In genomic region chr2:18997387-18997971, GRCm38 (mm10) we compare ENCODE assay signal across 8 mouse cellular contexts. TPM values are rescaled to one million over a fixed set of nuclear protein-coding genes. Genes with fewer than 3 reads are reported as not detected.
DNase-seq lines count a peak whose midpoint lies in the region; ATAC-seq and TF ChIP-seq lines count a peak whose summit lies in the region.

No protein-coding gene starts in this region.

- H3K27me3 ChIP-seq in heart, adult 2 months (ENCODE audit: control insufficient read depth, insufficient read depth, low read length): no peaks in the 10 kb centered on the region
- H3K27me3 ChIP-seq in hindbrain, embryonic 15.5 days: no peaks in the 10 kb centered on the region
- peaks cover 13% of the 10 kb centered on the region for H3K27me3 ChIP-seq in limb, embryonic 10.5 days (ENCODE audit: low read depth, poor library complexity, severe bottlenecking)
- peaks cover 8% of the 10 kb centered on the region for H3K27me3 ChIP-seq in midbrain, embryonic 12.5 days
- no peaks in the 10 kb centered on the region for H3K27me3 ChIP-seq in spleen, adult 2 months (ENCODE audit: control insufficient read depth, insufficient read depth, low read length)

- H3K9me3 ChIP-seq in hindbrain, embryonic 15.5 days: no peaks in the 10 kb centered on the region
- H3K9me3 ChIP-seq in limb, embryonic 10.5 days (replicated peaks): no peaks in the 10 kb centered on the region
- no peaks in the 10 kb centered on the region for H3K9me3 ChIP-seq in midbrain, embryonic 12.5 days

- no peak for TF ChIP-seq EP300 in heart, adult 2 months (IDR thresholded peaks at IDR 0.05; ENCODE audit: insufficient read depth, low read depth, low read length)

- H3K27ac ChIP-seq in heart, adult 2 months: peak overlapping the region; percentile 87
- peak overlapping the region; percentile 88 for H3K27ac ChIP-seq in hindbrain, embryonic 15.5 days (replicated peaks)
- peak overlapping the region; percentile 89 for H3K27ac ChIP-seq in limb, embryonic 10.5 days
- peak overlapping the region; percentile 94 for H3K27ac ChIP-seq in midbrain, embryonic 12.5 days (replicated peaks)
- peak overlapping the region; percentile 97 for H3K27ac ChIP-seq in spleen, adult 2 months (ENCODE audit: insufficient read depth, low read length)

- DNase-seq in heart, adult 2 months: peak in 1 of 2 experiments; percentile 77
- DNase-seq in heart, postnatal 36 days: no peak
- peak; percentile 77 for DNase-seq in brain, embryonic 14.5 days (ENCODE audit: low read depth)
- DNase-seq in forelimb bud, embryonic 11.5 days (ENCODE audit: low read depth, low spot score): peak; percentile 40
- peak; percentile 78 for DNase-seq in limb, embryonic 10.5 days (ENCODE audit: low spot score)
- DNase-seq in spleen, adult 2 months (ENCODE audit: low read depth in 1 of 2, low spot score in 2 of 2): peak in 1 of 2 experiments; percentile 40

- H3K79me2 ChIP-seq in heart, adult 2 months (replicated peaks; ENCODE audit: control insufficient read depth, insufficient read depth, low read length): no peaks in the 10 kb centered on the region

- H3K36me3 ChIP-seq in heart, adult 2 months (ENCODE audit: control insufficient read depth, insufficient read depth, low read length): no peaks in the 10 kb centered on the region
- no peaks in the 10 kb centered on the region for H3K36me3 ChIP-seq in hindbrain, embryonic 15.5 days
- no peaks in the 10 kb centered on the region for H3K36me3 ChIP-seq in limb, embryonic 10.5 days
- H3K36me3 ChIP-seq in midbrain, embryonic 12.5 days: no peaks in the 10 kb centered on the region
- H3K36me3 ChIP-seq in spleen, adult 2 months (ENCODE audit: control insufficient read depth, insufficient read depth, low read length): no peaks in the 10 kb centered on the region

- no peak for TF ChIP-seq CTCF in heart, adult 2 months (IDR thresholded peaks at IDR 0.05)
- no peak for TF ChIP-seq CTCF in brain, embryonic 14.5 days (IDR thresholded peaks at IDR 0.05; ENCODE audit: borderline replicate concordance, extremely low read depth, insufficient read depth, insufficient read length)
- no peak for TF ChIP-seq CTCF in spleen, adult 2 months (IDR thresholded peaks at IDR 0.05; ENCODE audit: extremely low read depth, insufficient read depth, insufficient read length, insufficient replicate concordance)

- H3K4me3 ChIP-seq in heart, adult 2 months: peak overlapping the region; percentile 74
- peak overlapping the region; percentile 79 for H3K4me3 ChIP-seq in hindbrain, embryonic 15.5 days
- peak overlapping the region; percentile 72 for H3K4me3 ChIP-seq in limb, embryonic 10.5 days
- H3K4me3 ChIP-seq in midbrain, embryonic 12.5 days: peak overlapping the region; percentile 77
- peak overlapping the region; percentile 88 for H3K4me3 ChIP-seq in spleen, adult 2 months (ENCODE audit: extremely low read depth, insufficient read depth, insufficient read length)

- 1% methylated on average over 46 of the region's 46 CpGs for WGBS in heart, adult 2 months
- WGBS in hindbrain, embryonic 15.5 days: under 1% methylated on average over 43 of the region's 46 CpGs
- WGBS in limb, embryonic 10.5 days: under 1% methylated on average over 46 of the region's 46 CpGs
- WGBS in midbrain, embryonic 12.5 days: under 1% methylated on average over 46 of the region's 46 CpGs
- under 1% methylated on average over 46 of the region's 46 CpGs for WGBS in spleen, adult 2 months

- ATAC-seq in hindbrain, embryonic 15.5 days (ENCODE audit: low FRiP score, low read depth): peak; percentile 77
- peak; percentile 75 for ATAC-seq in midbrain, embryonic 12.5 days (ENCODE audit: low FRiP score, low read depth)

- peak overlapping the region; percentile 88 for H3K9ac ChIP-seq in heart, adult 2 months (ENCODE audit: low read depth, low read length)
- peak overlapping the region; percentile 57 for H3K9ac ChIP-seq in hindbrain, embryonic 15.5 days
- H3K9ac ChIP-seq in midbrain, embryonic 12.5 days (replicated peaks): peak overlapping the region; percentile 82

- peak overlapping the region; percentile 97 for H3K4me2 ChIP-seq in hindbrain, embryonic 15.5 days
- peak overlapping the region; percentile 97 for H3K4me2 ChIP-seq in midbrain, embryonic 12.5 days (replicated peaks)

- H3K4me1 ChIP-seq in heart, adult 2 months (ENCODE audit: control insufficient read depth, insufficient read depth, low read length): peaks cover 4% of the 10 kb centered on the region
- peaks cover 14% of the 10 kb centered on the region for H3K4me1 ChIP-seq in hindbrain, embryonic 15.5 days (replicated peaks)
- H3K4me1 ChIP-seq in limb, embryonic 10.5 days: peaks cover 57% of the 10 kb centered on the region
- H3K4me1 ChIP-seq in midbrain, embryonic 12.5 days: peaks cover 22% of the 10 kb centered on the region
- peaks cover 2% of the 10 kb centered on the region; the same call in 1 of the 2 replicates for H3K4me1 ChIP-seq in spleen, adult 2 months (ENCODE audit: control insufficient read depth, insufficient read depth, insufficient read length)

- intact Hi-C loops in heart, adult 2 months (cut with DNase I): loop anchor here (1.0 to 10.0 kb wide), 8 partner anchors 55 to 943 kb away; partner anchors contain the start of genes Bmi1, Mllt10 and Spag6
- intact Hi-C loops in heart, postnatal 36 days (cut with DNase I): loop anchor here (5.0 to 10.0 kb wide), 7 partner anchors 60 to 303 kb away; partner anchors contain the start of gene Spag6

- no peak for TF ChIP-seq POLR2A in heart, adult 2 months (IDR thresholded peaks at IDR 0.05; ENCODE audit: insufficient read depth, low read depth, low read length)
- TF ChIP-seq POLR2A in brain, embryonic 14.5 days (IDR thresholded peaks at IDR 0.05; ENCODE audit: borderline replicate concordance, extremely low read depth, insufficient read depth, insufficient read length, poor library complexity, severe bottlenecking): no peak
- no peak for TF ChIP-seq POLR2A in spleen, adult 2 months (IDR thresholded peaks at IDR 0.05; ENCODE audit: low read depth, low read length)

RNA-seq across cellular contexts. Expression of gene Pip4k2a, which starts 0.4 kb away (rescaled TPM):
- total RNA-seq in heart, adult 2 months (2021): 1 to 10 TPM; 6.5 to 7.6 TPM
- polyA plus RNA-seq in heart, adult 2 months (2012; rRNA removed): 4.3 and 6.3 TPM in 2 replicates
- total RNA-seq in heart, postnatal 36 days (2021): 1 to 10 TPM; 8.0 to 8.6 TPM
- polyA plus RNA-seq in brain, embryonic 14.5 days (2012; rRNA removed): 13.3 and 17.9 TPM in 2 replicates
- 10.4 and 12.5 TPM in 2 replicates for polyA plus RNA-seq in hindbrain, embryonic 15.5 days (2015; fragmentation: Nextera tagmentation; extraction: Ambion mirVana)
- 5.6 and 6.7 TPM in 2 replicates for polyA plus RNA-seq in limb, embryonic 10.5 days (2016; fragmentation: Nextera tagmentation; extraction: Ambion mirVana)
- 10.7 and 12.0 TPM in 2 replicates for polyA plus RNA-seq in midbrain, embryonic 12.5 days (2016; fragmentation: Nextera tagmentation; extraction: Ambion mirVana)
- 21.4 and 21.8 TPM in 2 replicates for polyA plus RNA-seq in spleen, adult 2 months (2012; rRNA removed)

RNA-seq across cellular contexts. Expression of gene 4930426L09Rik, which starts 0.7 kb away (rescaled TPM):
- not detected for total RNA-seq in heart, adult 2 months (2021)
- 0.18 and 0.32 TPM in 2 replicates for polyA plus RNA-seq in heart, adult 2 months (2012; rRNA removed)
- total RNA-seq in heart, postnatal 36 days (2021): under 1 TPM in 1 of 2 experiments, not detected in 1; 0.19 TPM
- 0.38 and 0.66 TPM in 2 replicates for polyA plus RNA-seq in brain, embryonic 14.5 days (2012; rRNA removed)
- 0.18 and 0.34 TPM in 2 replicates for polyA plus RNA-seq in hindbrain, embryonic 15.5 days (2015; fragmentation: Nextera tagmentation; extraction: Ambion mirVana)
- 0.20 and 0.25 TPM in 2 replicates for polyA plus RNA-seq in limb, embryonic 10.5 days (2016; fragmentation: Nextera tagmentation; extraction: Ambion mirVana)
- polyA plus RNA-seq in midbrain, embryonic 12.5 days (2016; fragmentation: Nextera tagmentation; extraction: Ambion mirVana): 0.37 and 0.92 TPM in 2 replicates
- 0.69 and 1.2 TPM in 2 replicates for polyA plus RNA-seq in spleen, adult 2 months (2012; rRNA removed)

Comparison
In these comparisons a context has a peak if more than half of its experiments do, and no peak if none do; other contexts are left out.
1. DNase-seq: peak in brain, embryonic 14.5 days (single experiment), forelimb bud, embryonic 11.5 days (single experiment) and limb, embryonic 10.5 days (single experiment); none in heart, postnatal 36 days (0 of 2).
2. Peak in every context shown above with its lines, with median percentiles within 50 percentile points of each other: H3K27ac ChIP-seq, H3K4me3 ChIP-seq and H3K9ac ChIP-seq.